Mouse (Mus musculus): ENCODE results near the gene Itgb1bp1. TPM values are rescaled to one million over a fixed set of nuclear protein-coding genes. Genes with fewer than 3 reads are reported as not detected.

Itgb1bp1 gene
- 65.5 and 67.6 TPM in 2 replicates for polyA plus RNA-seq (2015; fragmentation: Nextera tagmentation; extraction: Ambion mirVana)

DNA sequence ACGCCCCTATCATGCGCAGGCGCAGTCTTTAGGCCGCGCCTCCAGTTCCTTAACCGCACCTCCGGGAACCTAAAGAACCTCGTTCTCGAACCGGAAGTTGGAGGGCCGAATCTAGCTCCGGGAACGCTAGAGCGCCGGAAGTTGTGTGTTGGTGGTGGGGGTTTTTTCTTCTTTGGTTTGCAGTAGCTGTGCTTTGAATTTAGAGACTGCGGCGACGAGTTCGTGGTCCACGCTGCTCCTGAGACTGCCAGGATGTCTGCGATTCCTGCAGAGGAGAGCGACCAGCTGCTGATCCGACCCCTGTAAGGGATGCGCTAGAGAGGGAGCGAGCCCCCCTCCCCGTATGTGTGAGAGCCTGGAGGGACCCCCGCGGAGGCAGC lies at the start of gene Itgb1bp1:
Itgb1bp1 (minus strand) TSS at position 42 of the 380 bp plus-strand sequence.
- TF ChIP-seq CTCF (IDR thresholded peaks at IDR 0.05) = peak; percentile 25; the same call in 1 of the 2 replicates
- no peak for TF ChIP-seq EP300 (IDR thresholded peaks at IDR 0.05)
- H3K27me3 ChIP-seq (replicated peaks; ENCODE audit: insufficient read depth, low read length) = no peaks in the 10 kb centered on the region
- H3K9me3 ChIP-seq (ENCODE audit: low read length) = no peaks in the 10 kb centered on the region
- WGBS = 1% methylated on average over 28 of the region's 28 CpGs
- peak within 1 kb of the TSS; percentile 61 for H3K4me3 ChIP-seq (ENCODE audit: low read depth, low read length)
- ATAC-seq (peak; percentile 90), DNase-seq (ENCODE audit: low spot score) (peak; percentile 99)
- H3K9ac ChIP-seq (replicated peaks; ENCODE audit: low read depth) = peak within 1 kb of the TSS; percentile 56
- H3K36me3 ChIP-seq (ENCODE audit: insufficient read depth, low read length) = 0 out of 2 replicates have a peak, but pooled peaks cover 1% of the 10 kb centered on the region
- peak within 1 kb of the TSS; percentile 78 for H3K27ac ChIP-seq (ENCODE audit: low read length)
- peaks cover 14% of the 10 kb centered on the region; the same call in 1 of the 2 replicates for H3K4me1 ChIP-seq (ENCODE audit: insufficient read depth, low read depth, low read length)
- peak within 1 kb of the TSS; percentile 67 for H3K4me2 ChIP-seq (replicated peaks; ENCODE audit: low read depth, low read length)

DNA sequence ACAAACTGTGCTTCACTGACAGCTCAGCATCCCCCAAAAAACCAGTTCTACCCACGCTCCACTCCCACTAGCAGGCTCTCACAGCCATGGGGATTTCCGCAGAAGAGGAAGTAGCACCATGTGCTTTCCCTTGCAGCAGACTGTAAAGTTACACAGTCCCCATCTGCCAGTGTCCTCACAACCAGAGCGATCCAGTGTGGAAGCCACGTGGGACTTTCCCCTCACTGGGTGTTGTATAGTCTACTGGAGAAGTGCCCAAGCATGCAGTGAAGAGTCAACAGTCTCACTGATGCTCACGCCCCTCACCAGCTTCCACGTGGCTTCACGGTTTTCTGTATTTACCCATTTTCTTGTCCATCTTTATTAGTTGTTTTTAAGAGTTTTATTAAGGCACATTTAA lies 49.8 kb upstream of the Itgb1bp1 start:
- Histone ChIP-seq H3K9me3 (ENCODE audit: low read length) (no peaks in the 10 kb centered on the region), H3K4me3 (ENCODE audit: low read depth, low read length) (no peak overlapping the region)
- WGBS = 79% methylated on average over 7 of the region's 7 CpGs

DNA sequence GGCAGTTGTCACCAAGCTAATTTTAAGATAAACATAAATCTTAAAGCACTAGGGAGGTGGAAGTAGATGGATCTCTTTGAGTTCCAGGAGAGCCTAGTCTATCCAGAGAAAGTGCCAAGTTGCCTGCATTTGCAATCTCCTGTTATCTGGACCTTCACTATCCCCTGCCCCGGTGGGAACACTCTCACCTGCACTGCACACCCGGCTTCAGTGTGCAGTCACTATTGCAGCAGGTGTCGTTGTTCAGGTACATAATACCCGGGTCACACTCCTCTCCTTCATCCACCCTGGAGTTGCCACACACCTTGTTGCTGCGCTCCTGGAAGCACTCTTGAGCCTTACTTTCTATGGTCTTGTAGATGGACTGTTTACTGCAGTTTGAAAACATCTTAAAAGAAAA lies 47.7 kb upstream of the Itgb1bp1 start:
- no peaks in the 10 kb centered on the region for H3K9me3 ChIP-seq (ENCODE audit: low read length)
- H3K9ac ChIP-seq (replicated peaks; ENCODE audit: low read depth) = no peak overlapping the region
- no peaks in the 10 kb centered on the region for H3K27me3 ChIP-seq (replicated peaks; ENCODE audit: insufficient read depth, low read length)
- peaks cover 28% of the 10 kb centered on the region for H3K36me3 ChIP-seq (ENCODE audit: insufficient read depth, low read length)
- no peak overlapping the region for H3K27ac ChIP-seq (ENCODE audit: low read length)
- 90% methylated on average over 5 of the region's 5 CpGs for WGBS
- no peaks in the 10 kb centered on the region for H3K4me1 ChIP-seq (ENCODE audit: insufficient read depth, low read depth, low read length)
- no peak overlapping the region for H3K4me3 ChIP-seq (ENCODE audit: low read depth, low read length)
- ATAC-seq = no peak
- H3K4me2 ChIP-seq (replicated peaks; ENCODE audit: low read depth, low read length) = no peak overlapping the region
- TF ChIP-seq CTCF (IDR thresholded peaks at IDR 0.05) = no peak
- no peak for TF ChIP-seq EP300 (IDR thresholded peaks at IDR 0.05)
- no peak for DNase-seq (ENCODE audit: low spot score)

More for the DNA sequence above, 49.8 kb upstream of the Itgb1bp1 start:
- Histone ChIP-seq H3K4me1 (ENCODE audit: insufficient read depth, low read depth, low read length) (no peaks in the 10 kb centered on the region), H3K27ac (ENCODE audit: low read length) (no peak overlapping the region), H3K36me3 (ENCODE audit: insufficient read depth, low read length) (peaks cover 37% of the 10 kb centered on the region), H3K9ac (replicated peaks; ENCODE audit: low read depth) (no peak overlapping the region), H3K4me2 (replicated peaks; ENCODE audit: low read depth, low read length) (no peak overlapping the region), H3K27me3 (replicated peaks; ENCODE audit: insufficient read depth, low read length) (no peaks in the 10 kb centered on the region)
- no peak for TF ChIP-seq CTCF (IDR thresholded peaks at IDR 0.05)
- no peak for TF ChIP-seq EP300 (IDR thresholded peaks at IDR 0.05)
- DNase-seq (ENCODE audit: low spot score) = no peak
- no peak for ATAC-seq

DNA sequence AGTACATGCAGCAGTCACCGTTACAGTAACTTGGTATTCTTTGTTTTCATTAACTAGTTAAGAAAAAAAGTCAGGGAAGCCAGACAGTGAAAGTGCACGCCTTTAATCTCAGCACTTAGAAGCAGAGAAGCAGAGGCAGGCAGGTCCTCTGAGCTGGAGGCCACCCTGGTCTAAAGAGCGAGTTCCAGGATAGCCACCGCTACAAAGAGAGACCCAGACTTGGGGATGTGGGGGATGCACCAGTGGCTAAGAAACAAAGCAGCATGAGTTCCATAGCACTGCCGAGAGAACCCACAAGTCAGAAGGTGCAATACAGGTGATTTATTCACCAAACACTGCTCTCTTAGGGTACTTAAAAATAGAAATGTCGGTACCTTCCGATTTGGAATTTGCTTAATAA lies 46.9 kb upstream of the Itgb1bp1 start:
- DNase-seq (ENCODE audit: low spot score) = no peak
- ATAC-seq = no peak
- Histone ChIP-seq H3K4me2 (replicated peaks; ENCODE audit: low read depth, low read length) (no peak overlapping the region), H3K9ac (replicated peaks; ENCODE audit: low read depth) (no peak overlapping the region), H3K4me1 (ENCODE audit: insufficient read depth, low read depth, low read length) (no peaks in the 10 kb centered on the region), H3K9me3 (ENCODE audit: low read length) (no peaks in the 10 kb centered on the region), H3K36me3 (ENCODE audit: insufficient read depth, low read length) (peaks cover 23% of the 10 kb centered on the region), H3K27me3 (replicated peaks; ENCODE audit: insufficient read depth, low read length) (no peaks in the 10 kb centered on the region), H3K27ac (ENCODE audit: low read length) (no peak overlapping the region), H3K4me3 (ENCODE audit: low read depth, low read length) (no peak overlapping the region)
- TF ChIP-seq EP300 (IDR thresholded peaks at IDR 0.05) = no peak
- TF ChIP-seq CTCF (IDR thresholded peaks at IDR 0.05) = no peak
- 93% methylated on average over 7 of the region's 7 CpGs for WGBS

DNA sequence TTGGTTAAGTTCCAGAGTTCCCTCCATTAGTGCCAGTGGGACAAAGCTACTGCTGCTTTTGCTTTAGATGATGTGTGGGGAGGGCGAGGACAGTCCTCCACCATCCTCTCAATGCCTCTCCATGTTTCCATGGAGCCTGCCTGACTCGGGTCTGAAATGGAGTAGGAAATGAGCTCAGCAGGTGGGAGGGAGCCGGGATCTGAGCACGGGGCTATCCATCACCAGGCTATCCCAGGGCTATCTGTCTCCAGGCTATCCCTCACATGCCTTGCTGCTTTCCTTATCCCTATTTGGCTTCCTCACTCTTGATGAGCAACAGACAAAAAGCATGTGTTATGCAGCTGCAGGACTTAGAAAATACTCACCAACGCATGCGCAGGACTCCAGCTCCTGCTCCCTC lies 45.6 kb upstream of the Itgb1bp1 start:
- H3K27me3 ChIP-seq (replicated peaks; ENCODE audit: insufficient read depth, low read length) = no peaks in the 10 kb centered on the region
- no peak overlapping the region for H3K4me3 ChIP-seq (ENCODE audit: low read depth, low read length)
- H3K36me3 ChIP-seq (ENCODE audit: insufficient read depth, low read length) = peaks cover 23% of the 10 kb centered on the region
- ATAC-seq = no peak
- TF ChIP-seq EP300 (IDR thresholded peaks at IDR 0.05) = no peak
- no peak for TF ChIP-seq CTCF (IDR thresholded peaks at IDR 0.05)
- no peak for DNase-seq (ENCODE audit: low spot score)
- H3K4me1 ChIP-seq (ENCODE audit: insufficient read depth, low read depth, low read length) = no peaks in the 10 kb centered on the region
- no peaks in the 10 kb centered on the region for H3K9me3 ChIP-seq (ENCODE audit: low read length)
- 79% methylated on average over 6 of the region's 6 CpGs for WGBS
- no peak overlapping the region for H3K4me2 ChIP-seq (replicated peaks; ENCODE audit: low read depth, low read length)
- no peak overlapping the region for H3K27ac ChIP-seq (ENCODE audit: low read length)
- H3K9ac ChIP-seq (replicated peaks; ENCODE audit: low read depth) = no peak overlapping the region

DNA sequence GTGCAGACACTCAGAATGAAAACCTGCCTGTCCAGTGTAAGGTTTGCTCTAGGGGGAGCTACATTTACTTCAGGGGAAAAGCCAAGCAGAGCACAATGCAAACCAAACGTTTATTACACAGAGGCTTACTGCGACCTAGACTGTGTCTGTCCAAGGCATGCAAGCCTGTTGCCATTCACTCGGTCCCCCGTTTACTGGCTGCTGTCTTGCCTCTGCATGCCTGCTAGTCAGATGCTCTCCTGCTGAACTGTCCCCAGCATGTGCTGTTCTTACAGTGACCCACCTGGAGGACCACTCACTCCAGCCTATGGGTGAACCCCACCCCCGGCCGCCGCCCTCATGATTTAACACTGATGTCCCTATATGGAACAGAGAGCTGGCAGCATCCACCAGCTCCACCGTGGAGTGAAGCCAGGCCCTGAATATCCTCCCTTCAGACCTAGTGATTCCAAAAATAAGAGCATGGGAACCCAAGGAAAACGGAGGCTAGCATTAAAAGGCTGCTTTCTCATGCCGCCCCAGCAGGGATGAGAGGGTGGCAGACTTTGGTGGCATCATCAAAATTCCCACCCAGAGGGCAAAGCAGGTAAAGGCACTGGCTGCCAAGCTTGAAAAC lies 45.0 kb upstream of the Itgb1bp1 start:
- Histone ChIP-seq H3K4me3 (ENCODE audit: low read depth, low read length) (no peak overlapping the region), H3K4me1 (ENCODE audit: insufficient read depth, low read depth, low read length) (no peaks in the 10 kb centered on the region), H3K27me3 (replicated peaks; ENCODE audit: insufficient read depth, low read length) (no peaks in the 10 kb centered on the region), H3K27ac (ENCODE audit: low read length) (no peak overlapping the region), H3K36me3 (ENCODE audit: insufficient read depth, low read length) (peaks cover 23% of the 10 kb centered on the region), H3K4me2 (replicated peaks; ENCODE audit: low read depth, low read length) (no peak overlapping the region), H3K9me3 (ENCODE audit: low read length) (no peaks in the 10 kb centered on the region), H3K9ac (replicated peaks; ENCODE audit: low read depth) (no peak overlapping the region)
- DNase-seq (ENCODE audit: low spot score) = no peak
- TF ChIP-seq EP300 (IDR thresholded peaks at IDR 0.05) = no peak
- peak; percentile 9; the same call in 1 of the 2 replicates for TF ChIP-seq CTCF (IDR thresholded peaks at IDR 0.05)
- WGBS = 83% methylated on average over 10 of the region's 10 CpGs
- ATAC-seq = no peak

Data from lung, postnatal 0 days (tissue).